In the genomic region with DNA sequence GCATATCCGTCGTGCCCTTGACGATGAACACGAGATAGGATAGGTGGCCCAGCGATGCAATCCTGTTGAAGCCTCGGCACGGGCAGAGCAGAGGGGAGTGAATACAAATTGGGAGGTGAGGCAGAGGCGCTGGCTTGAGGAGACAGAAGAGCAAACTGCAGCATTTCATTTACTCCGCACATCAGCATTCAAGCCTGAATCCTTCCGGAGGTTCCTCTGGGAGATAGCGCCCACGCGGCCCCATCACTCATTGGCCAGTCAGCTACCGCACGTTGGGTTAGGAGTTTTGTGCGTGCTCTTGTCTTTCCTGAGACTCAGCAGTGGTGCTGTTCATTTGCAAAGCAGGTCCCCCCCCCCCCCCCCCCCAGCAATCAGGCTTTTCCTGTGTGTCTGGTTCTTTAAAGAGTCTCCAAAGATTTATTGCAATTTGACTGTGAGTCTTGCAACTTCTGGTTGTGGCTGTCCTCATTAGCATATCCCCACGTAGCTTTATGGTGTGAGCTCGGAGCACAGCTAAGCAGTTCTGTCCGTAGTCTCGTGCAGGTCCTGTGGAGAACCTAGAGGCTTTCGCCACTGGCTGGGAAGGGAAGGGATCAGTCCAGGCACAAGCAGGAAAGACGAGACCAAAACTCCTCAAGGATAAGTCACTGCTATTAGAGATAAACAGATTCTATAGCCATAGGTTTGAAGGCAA, we compare ENCODE assay signal across 13 mouse cellular contexts.
DNase-seq lines count a peak whose midpoint lies in the region; ATAC-seq and TF ChIP-seq lines count a peak whose summit lies in the region.
"Had no signal": no experiment of that assay in that cellular context is flagged by ENCODE, and none has a peak within 500 bp of the region (broad histone marks: within the 10 kb centered on the region; RNA-seq: fewer than 3 reads in every experiment).

No protein-coding gene starts in this region.

- H3K4me3 ChIP-seq in kidney, postnatal 0 days (replicated peaks; ENCODE audit: low read depth, low read length): no peak overlapping the region
- H3K4me3 ChIP-seq in hindbrain, embryonic 12.5 days: no peak overlapping the region
- H3K4me3 ChIP-seq in hindbrain, embryonic 16.5 days (ENCODE audit: low read length): 0 out of 2 replicates have a peak overlapping the region, but pooled peaks have one; percentile 0
- no peak overlapping the region for H3K4me3 ChIP-seq in neural tube, embryonic 12.5 days
- H3K4me3 ChIP-seq in liver, postnatal 0 days (ENCODE audit: low read depth, low read length): no peak overlapping the region
- H3K4me3 ChIP-seq: erythroblast, embryonic 14.5 days; forebrain, embryonic 15.5 days; liver, embryonic 12.5 days; myocyte had no signal

- H3K9ac ChIP-seq in kidney, postnatal 0 days (ENCODE audit: low read depth, low read length): no peak overlapping the region
- no peak overlapping the region for H3K9ac ChIP-seq in hindbrain, embryonic 12.5 days
- H3K9ac ChIP-seq in hindbrain, embryonic 16.5 days (ENCODE audit: low read depth, low read length): no peak overlapping the region
- no peak overlapping the region for H3K9ac ChIP-seq in neural tube, embryonic 12.5 days
- no peak overlapping the region for H3K9ac ChIP-seq in liver, postnatal 0 days (replicated peaks)
- H3K9ac ChIP-seq: forebrain, embryonic 15.5 days; liver, embryonic 12.5 days had no signal

- H3K4me2 ChIP-seq in kidney, postnatal 0 days (ENCODE audit: low read length): no peak overlapping the region
- H3K4me2 ChIP-seq in hindbrain, embryonic 12.5 days (replicated peaks): peak overlapping the region; percentile 26
- H3K4me2 ChIP-seq in hindbrain, embryonic 16.5 days (ENCODE audit: low read length): peak overlapping the region; percentile 39
- peak overlapping the region; percentile 52 for H3K4me2 ChIP-seq in neural tube, embryonic 12.5 days (replicated peaks)
- H3K4me2 ChIP-seq in liver, postnatal 0 days (ENCODE audit: low read depth, low read length): no peak overlapping the region
- H3K4me2 ChIP-seq: forebrain, embryonic 15.5 days; liver, embryonic 12.5 days had no signal

- no peak for TF ChIP-seq CTCF in kidney, postnatal 0 days (IDR thresholded peaks at IDR 0.05; ENCODE audit: low read depth)
- TF ChIP-seq CTCF in liver, postnatal 0 days (IDR thresholded peaks at IDR 0.05; ENCODE audit: low read depth): no peak

- no peaks in the 10 kb centered on the region for H3K9me3 ChIP-seq in kidney, postnatal 0 days (replicated peaks; ENCODE audit: low read length)
- H3K9me3 ChIP-seq in hindbrain, embryonic 12.5 days (replicated peaks): no peaks in the 10 kb centered on the region
- H3K9me3 ChIP-seq in hindbrain, embryonic 16.5 days (ENCODE audit: control insufficient read depth, low read length): no peaks in the 10 kb centered on the region
- H3K9me3 ChIP-seq in neural tube, embryonic 12.5 days: no peaks in the 10 kb centered on the region
- no peaks in the 10 kb centered on the region for H3K9me3 ChIP-seq in liver, postnatal 0 days (ENCODE audit: low read length)
- H3K9me3 ChIP-seq: forebrain, embryonic 15.5 days; liver, embryonic 12.5 days had no signal

- peak; percentile 1 for DNase-seq in kidney, postnatal 0 days (ENCODE audit: low spot score)
- no peak for DNase-seq in kidney, adult 9 months
- no peak for DNase-seq in liver, postnatal 0 days
- DNase-seq in right cerebral cortex, postnatal 10 days (ENCODE audit: low spot score in 2 of 2): no peak
- DNase-seq: cerebellum, postnatal 14 days; thymus, postnatal 4 days had no signal

- H3K27ac ChIP-seq in kidney, postnatal 0 days: no peak overlapping the region
- no peak overlapping the region for H3K27ac ChIP-seq in hindbrain, embryonic 12.5 days
- no peak overlapping the region for H3K27ac ChIP-seq in hindbrain, embryonic 16.5 days (ENCODE audit: low read depth, low read length)
- H3K27ac ChIP-seq in neural tube, embryonic 12.5 days: no peak overlapping the region
- H3K27ac ChIP-seq in liver, postnatal 0 days (ENCODE audit: low read depth): no peak overlapping the region
- H3K27ac ChIP-seq: forebrain, embryonic 15.5 days; liver, embryonic 12.5 days had no signal

- no peak for ATAC-seq in kidney, postnatal 0 days (replicated peaks; ENCODE audit: low FRiP score, low read depth)
- ATAC-seq in hindbrain, embryonic 12.5 days (ENCODE audit: low FRiP score): no peak; the same call in 1 of the 2 replicates
- peak; percentile 78 for ATAC-seq in hindbrain, embryonic 16.5 days
- ATAC-seq in neural tube, embryonic 12.5 days (ENCODE audit: low FRiP score, low read depth): peak; percentile 91
- no peak for ATAC-seq in liver, postnatal 0 days
- ATAC-seq: forebrain, embryonic 15.5 days; liver, embryonic 12.5 days had no signal

- H3K27me3 ChIP-seq in kidney, postnatal 0 days (ENCODE audit: insufficient read depth, low read length): no peaks in the 10 kb centered on the region
- H3K27me3 ChIP-seq in hindbrain, embryonic 12.5 days: no peaks in the 10 kb centered on the region
- H3K27me3 ChIP-seq in hindbrain, embryonic 16.5 days (replicated peaks; ENCODE audit: control insufficient read depth, insufficient read depth, low read length): no peaks in the 10 kb centered on the region
- H3K27me3 ChIP-seq in neural tube, embryonic 12.5 days (replicated peaks): no peaks in the 10 kb centered on the region
- no peaks in the 10 kb centered on the region for H3K27me3 ChIP-seq in liver, postnatal 0 days (ENCODE audit: insufficient read depth, low read length)
- H3K27me3 ChIP-seq: forebrain, embryonic 15.5 days; liver, embryonic 12.5 days had no signal

- H3K36me3 ChIP-seq in kidney, postnatal 0 days (ENCODE audit: insufficient read depth, low read length): no peaks in the 10 kb centered on the region
- no peaks in the 10 kb centered on the region for H3K36me3 ChIP-seq in hindbrain, embryonic 12.5 days
- H3K36me3 ChIP-seq in hindbrain, embryonic 16.5 days (ENCODE audit: control insufficient read depth, insufficient read depth, low read length): no peaks in the 10 kb centered on the region
- H3K36me3 ChIP-seq in neural tube, embryonic 12.5 days: no peaks in the 10 kb centered on the region
- no peaks in the 10 kb centered on the region for H3K36me3 ChIP-seq in liver, postnatal 0 days (replicated peaks; ENCODE audit: insufficient read depth, low read length)
- H3K36me3 ChIP-seq: forebrain, embryonic 15.5 days; liver, embryonic 12.5 days had no signal

- 60% methylated on average over 22 of the region's 22 CpGs for WGBS in kidney, postnatal 0 days
- WGBS in hindbrain, embryonic 12.5 days: 60% methylated on average over 22 of the region's 22 CpGs
- WGBS in hindbrain, embryonic 16.5 days: 50% methylated on average over 22 of the region's 22 CpGs
- 36% methylated on average over 22 of the region's 22 CpGs for WGBS in neural tube, embryonic 12.5 days
- 63% methylated on average over 22 of the region's 22 CpGs for WGBS in liver, postnatal 0 days (ENCODE audit: insufficient replicate concordance)

- no peaks in the 10 kb centered on the region for H3K4me1 ChIP-seq in kidney, postnatal 0 days (replicated peaks; ENCODE audit: insufficient read depth, low read length)
- H3K4me1 ChIP-seq in hindbrain, embryonic 12.5 days: 0 out of 2 replicates have a peak, but pooled peaks cover 4% of the 10 kb centered on the region
- H3K4me1 ChIP-seq in hindbrain, embryonic 16.5 days (ENCODE audit: control insufficient read depth, insufficient read depth, low read depth, low read length): no peaks in the 10 kb centered on the region; the same call in 1 of the 2 replicates
- H3K4me1 ChIP-seq in neural tube, embryonic 12.5 days: 0 out of 2 replicates have a peak, but pooled peaks cover 4% of the 10 kb centered on the region
- H3K4me1 ChIP-seq in liver, postnatal 0 days (ENCODE audit: insufficient read depth): no peaks in the 10 kb centered on the region
- H3K4me1 ChIP-seq: forebrain, embryonic 15.5 days; liver, embryonic 12.5 days had no signal

- TF ChIP-seq EP300 in liver, postnatal 0 days (IDR thresholded peaks at IDR 0.05; ENCODE audit: low read depth): no peak

Comparison
In these comparisons a context has a peak if more than half of its experiments do, and no peak if none do; other contexts are left out.
1. ATAC-seq: peak in hindbrain, embryonic 16.5 days (single experiment) and neural tube, embryonic 12.5 days (single experiment); none in kidney, postnatal 0 days (single experiment), hindbrain, embryonic 12.5 days (single experiment) and liver, postnatal 0 days (single experiment).
2. H3K4me2 ChIP-seq: peak in hindbrain, embryonic 12.5 days (single experiment), hindbrain, embryonic 16.5 days (single experiment) and neural tube, embryonic 12.5 days (single experiment); none in kidney, postnatal 0 days (single experiment) and liver, postnatal 0 days (single experiment).